Mouse (Mus musculus): ENCODE data around the gene Myg1.

- TF ChIP-seq CTCF (IDR thresholded peaks at IDR 0.05; ENCODE audit: extremely low read depth, insufficient read depth, low read length) (no peak), POLR2A (IDR thresholded peaks at IDR 0.05; ENCODE audit: extremely low read depth, insufficient read depth, low read length) (no peak)
These were observed 33.2 kb downstream of the Myg1 start for GRCm38 (mm10) chr15:102364678-102365077.

Data from cortical plate, adult 2 months (tissue).